Mouse (Mus musculus): Measurements from ENCODE around the gene Anapc4. TPM values are rescaled to one million over a fixed set of nuclear protein-coding genes. Genes with fewer than 3 reads are reported as not detected.
A peak's percentile ranks its signal among the peaks of the same experiment; 100 is the strongest.

The Anapc4 gene
- total RNA-seq, 1 experiment from 2014 or later, result 77.1 TPM

DNA sequence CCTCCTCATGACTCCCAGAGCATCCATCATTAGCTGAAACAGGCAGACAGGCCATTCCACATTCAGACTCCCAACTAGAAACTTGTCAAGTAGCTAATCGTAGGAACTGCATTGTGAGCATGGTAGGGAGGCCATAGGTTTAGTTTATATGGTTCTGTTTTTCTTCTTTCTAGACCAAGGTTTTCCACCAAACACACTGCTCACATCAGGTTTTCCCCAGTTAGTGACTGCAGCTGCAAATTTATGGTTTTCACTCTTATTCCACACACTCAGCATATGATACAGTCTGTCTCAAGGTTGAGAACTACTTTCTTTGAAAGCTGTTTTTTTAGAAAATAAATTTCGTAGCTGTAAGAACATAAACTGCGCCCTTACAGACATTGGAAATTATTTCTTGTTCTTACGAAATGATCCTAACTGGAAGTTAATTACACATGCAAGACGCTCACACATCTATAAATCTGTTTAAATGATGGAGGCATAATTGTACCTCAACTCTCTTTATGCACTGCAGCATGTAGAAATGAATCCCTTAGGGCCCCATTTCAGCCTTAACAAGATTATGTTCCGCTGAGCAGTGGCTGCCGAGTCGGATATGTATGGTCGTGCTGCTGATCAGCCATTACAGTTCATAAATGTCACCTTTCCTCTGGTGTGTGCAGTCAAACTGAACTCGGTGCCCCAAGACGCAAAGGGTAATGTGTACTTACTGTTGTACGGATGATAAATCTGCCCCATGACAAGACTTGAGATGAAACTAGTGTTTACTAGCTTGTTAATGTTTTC, 35.3 kb downstream of the Anapc4 start:
- no peak for DNase-seq

DNA sequence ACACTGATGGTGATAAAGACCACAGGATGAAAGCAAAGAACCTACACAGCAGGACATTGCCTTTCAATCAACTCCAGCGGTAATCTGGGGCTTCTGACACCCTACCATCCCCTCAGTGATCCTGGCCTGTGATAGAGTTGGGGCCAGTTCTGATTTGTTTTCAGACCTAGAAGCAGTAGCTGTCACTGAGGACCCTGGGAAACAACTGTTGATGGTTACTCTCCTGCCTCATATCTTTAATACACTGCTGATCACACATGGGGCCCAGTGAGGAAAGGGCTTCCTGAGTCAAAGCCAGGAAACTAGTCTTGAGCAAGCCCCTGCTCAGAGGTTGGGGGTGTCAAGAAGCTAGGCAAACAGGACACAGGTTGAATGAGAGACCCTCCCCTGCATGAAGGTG, 37.6 kb downstream of the Anapc4 start:
- DNase-seq, result no peak

DNA sequence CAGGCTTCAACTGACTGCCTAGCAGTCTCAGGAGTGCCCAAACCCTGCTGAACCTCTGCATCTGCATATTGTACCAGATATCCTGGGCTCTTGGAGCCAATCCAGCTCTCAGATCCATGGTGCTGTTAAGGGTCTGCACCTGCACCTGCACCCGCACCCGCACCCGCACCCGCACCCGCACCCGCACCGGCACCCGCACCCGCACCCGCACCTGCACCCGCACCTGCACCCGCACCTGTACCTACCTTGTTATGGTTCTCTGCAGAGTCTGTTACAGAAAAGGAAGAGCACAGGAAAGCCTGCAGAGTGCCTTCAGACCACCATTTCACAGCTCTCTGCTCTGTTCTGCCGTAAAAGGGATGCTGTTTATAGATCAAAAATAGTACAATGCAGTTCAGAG, 38.2 kb downstream of the Anapc4 start:
- DNase-seq, result no peak

DNA sequence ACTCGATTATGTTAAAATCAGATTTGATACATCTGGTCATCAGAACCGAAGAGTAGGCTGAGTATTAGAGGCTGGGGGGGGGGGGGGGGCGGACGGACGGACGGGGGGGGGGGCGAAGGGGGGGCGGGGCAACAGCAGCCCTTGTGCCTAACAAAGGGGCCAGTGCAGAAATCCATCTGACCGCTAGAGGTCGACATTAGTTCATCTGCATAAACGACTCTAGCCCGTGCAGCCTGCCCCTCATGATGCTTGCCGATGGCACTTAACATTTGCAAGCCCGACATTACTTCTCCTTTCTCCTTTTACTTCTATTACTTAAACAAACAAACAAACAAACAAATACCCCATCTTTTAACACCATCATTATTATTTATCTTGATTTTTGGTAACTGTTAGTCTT, 45.0 kb downstream of the Anapc4 start:
- peak; percentile 59 for DNase-seq

DNA sequence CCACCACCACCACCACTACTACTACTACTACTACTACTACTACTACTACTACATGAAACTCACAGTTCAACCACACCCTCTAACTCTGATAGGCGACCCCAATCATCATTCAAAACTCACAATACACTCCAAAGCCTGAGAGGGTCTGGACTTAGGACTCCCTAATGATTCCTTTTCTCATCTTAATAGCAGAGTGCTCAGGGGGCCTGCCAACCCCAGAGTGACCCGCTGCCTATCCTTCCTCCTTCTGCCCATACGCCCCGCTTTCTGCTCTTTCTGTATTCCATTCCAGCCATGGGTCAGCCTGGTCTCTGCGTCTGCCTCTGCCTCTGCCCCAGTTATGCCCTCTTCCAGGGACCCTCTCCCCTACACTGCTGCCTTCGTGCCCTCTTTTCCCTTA, 46.1 kb downstream of the Anapc4 start:
- DNase-seq, result no peak

DNA sequence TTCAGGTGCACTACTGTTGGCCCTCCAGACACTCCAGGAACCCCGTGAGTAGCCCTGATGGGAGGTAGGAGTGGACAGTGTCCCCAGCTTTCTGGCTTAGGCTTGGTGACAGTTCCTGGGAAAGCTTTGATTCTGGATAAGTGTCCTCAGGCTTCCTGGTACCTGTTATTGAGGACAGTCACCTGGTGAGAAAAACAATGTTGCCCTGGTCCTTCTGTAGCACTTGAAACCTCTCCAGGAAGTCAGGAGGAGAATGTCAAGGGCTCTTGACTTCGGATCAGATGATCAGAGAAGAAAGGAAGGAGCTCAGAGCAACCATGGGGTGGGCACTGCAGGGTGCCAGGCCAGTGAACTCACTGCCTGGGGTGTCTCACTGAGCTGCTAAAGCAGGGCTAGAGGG, 48.6 kb downstream of the Anapc4 start:
- no peak for DNase-seq

DNA sequence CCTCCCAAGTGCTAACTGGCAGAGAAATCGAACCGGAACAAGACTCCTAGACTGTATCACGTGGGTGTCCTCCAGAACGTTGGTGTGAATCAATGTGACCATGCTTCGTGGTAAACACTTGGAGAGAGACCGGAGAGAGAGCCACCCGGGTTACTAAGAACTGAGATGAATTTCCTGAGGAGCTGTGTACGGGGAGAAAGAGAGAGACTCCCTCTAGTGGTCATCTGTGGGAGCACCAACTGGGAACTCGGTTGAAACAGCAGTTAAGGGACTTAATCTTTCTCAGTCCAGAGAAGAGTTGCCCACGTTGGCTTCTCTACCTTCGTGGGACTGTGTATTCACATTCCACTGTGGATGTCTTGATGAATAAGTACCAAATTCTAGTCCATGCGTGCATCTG, 53.3 kb downstream of the Anapc4 start:
- peak; percentile 62 for DNase-seq

DNA sequence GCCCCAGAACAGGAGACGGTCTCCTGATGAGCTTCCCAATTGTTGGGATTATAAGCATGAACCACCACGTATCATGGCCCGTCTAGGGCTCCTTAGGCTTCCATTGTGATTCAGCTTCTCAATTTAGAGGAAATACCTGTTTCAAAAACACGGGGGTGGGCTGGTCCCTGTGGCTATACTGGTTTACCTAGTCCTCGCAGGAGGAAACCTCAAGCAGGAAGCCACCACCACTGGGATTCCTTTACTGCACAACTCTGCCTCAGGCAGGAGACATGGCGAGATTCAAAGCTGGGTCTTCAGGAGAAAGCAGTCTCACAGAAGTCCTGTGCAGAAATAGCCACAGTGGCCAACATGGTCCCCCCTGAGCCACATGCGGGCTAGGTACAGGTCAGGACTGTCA, 56.1 kb downstream of the Anapc4 start:
- DNase-seq, result no peak

DNA sequence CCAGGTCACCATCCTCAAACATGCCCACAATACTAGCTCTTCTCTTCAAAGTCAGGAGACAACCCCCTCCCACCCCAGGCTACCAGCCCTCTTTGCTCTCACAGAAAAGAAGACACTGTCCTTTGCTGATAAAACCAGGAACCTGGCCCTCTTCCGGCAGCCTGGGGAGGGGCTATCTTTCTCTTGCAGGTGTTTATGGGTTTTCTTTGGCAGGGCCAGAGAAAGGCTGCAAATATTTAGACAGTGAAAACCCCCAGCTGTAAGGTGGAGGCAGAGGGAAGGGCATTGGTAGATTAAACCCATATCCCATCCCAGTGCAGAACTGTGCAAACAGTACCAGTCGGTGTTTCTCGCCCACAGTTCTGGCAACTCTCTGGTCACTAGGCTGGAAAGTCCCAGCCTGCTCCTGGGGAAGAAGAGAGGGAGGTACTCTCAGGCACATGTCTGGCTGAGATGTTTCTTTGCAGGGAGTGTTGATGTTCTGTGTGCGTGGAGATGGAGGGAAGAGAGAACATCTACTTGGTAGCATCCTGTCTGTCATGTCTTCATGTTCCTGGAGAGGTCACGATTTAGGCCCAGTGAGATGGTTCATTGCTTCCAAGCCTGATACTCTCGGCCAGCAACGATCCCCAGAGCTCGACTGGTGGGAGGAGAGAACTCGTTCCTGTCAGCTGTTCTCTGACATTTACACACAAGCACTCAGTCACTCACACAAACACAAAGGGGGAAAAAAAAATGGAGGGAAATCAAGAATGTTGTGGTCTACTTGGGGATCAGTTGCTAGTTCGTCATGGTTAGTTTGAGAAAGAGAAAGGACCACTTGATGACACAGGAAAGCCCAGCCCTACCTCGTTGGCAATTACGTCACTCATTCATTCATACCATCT, 58.4 kb downstream of the Anapc4 start:
- DNase-seq, result no peak

DNA sequence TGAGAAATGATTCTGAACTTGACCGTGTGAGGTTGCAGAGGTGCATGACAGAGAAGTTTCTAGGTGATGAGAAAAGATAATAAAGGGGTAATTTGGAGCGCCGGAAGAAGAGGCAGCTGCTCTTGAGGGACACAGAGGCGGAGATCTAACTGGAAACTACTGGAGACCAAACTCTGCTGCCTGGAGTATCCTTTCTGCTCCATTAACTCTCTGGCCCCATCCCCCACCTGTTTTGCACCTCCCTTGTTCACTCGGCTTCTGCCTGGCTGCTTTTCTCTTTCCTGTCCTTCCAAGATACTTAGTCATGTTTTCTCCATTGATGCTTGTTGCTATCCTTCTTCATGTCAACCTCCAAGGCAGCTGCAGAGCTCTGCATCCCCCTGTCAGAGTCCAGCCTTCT, 60.1 kb downstream of the Anapc4 start:
- no peak for DNase-seq

DNA sequence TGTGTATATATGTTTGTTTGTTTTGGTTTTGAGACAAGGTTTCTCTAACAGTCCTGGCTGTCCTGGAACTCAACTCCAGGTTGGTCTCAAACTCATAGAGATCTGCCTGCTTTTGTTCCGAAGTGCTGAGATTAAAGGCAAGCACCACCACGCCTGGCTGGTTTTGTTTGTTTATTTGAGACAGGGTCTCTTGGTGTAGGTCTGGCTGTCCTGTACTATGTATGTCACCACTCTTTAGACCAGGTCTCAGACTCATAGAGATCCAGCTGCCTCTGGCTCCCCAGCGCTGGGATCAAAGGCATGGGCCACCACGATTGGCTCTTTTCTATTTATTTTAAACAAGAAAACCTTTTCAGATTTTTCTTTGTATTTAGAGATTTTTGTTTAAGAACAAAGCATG, 70.4 kb downstream of the Anapc4 start:
- no peak for DNase-seq

DNA sequence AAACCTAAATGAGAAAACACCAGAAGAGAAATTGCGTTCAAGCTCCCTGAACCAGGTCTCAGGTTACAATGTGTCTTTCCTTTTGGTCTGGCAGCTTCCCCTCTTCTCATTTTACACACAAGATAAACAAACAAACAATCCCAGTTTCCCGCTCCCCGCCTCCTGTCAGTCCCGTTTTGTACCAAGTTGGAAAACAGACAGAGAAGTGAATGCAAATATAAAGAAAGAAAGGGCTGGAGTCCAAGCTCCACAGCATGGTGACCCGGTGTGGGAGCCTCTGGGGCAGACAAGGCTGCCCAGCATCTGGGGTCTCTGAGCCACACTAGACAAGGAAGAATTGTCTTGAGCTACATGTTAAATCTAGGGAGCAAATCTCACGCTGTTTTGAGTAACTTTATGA, 70.9 kb downstream of the Anapc4 start:
- no peak for DNase-seq

DNA sequence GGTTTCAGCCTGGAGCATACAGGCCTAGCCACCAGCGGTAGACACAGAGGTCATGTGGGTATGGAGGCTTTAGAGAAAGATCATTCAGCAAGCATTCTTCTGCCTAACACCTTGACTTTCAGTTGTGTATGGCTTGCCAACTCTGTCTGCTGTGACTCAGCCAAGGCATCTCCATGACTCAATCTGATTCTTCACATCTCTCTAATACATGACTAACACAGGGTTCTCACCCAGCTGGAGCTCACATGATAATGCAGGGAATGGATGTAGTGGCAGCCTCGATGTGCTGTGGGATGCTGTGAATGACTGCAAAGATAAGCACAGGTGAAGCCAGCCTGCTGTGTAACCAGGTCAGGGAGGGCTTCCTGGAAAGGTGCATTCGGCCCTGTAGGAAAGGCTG, 74.4 kb downstream of the Anapc4 start:
- DNase-seq, result peak; percentile 18

DNA sequence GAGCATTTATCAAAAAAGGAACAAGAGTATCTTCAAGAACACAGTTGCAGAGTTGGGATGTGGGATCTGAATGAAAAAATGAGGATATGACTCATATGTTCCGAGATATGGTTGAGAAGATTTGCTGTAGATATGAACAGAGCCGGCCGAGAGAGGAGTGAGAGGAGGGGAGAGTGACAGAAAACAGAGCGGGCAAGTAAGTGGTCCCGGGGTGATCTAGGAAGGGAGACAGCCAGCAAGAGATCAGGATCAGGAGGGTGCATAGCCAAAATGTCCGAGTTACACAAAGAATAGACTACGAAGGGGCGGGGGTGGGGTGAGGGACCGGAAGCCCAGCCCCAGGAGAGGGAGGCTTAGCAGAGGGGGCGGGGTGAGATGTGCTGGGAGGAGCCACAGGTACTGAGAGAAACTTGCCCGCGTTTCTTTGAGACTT, 76.4 kb downstream of the Anapc4 start:
- DNase-seq, result peak; percentile 24

DNA sequence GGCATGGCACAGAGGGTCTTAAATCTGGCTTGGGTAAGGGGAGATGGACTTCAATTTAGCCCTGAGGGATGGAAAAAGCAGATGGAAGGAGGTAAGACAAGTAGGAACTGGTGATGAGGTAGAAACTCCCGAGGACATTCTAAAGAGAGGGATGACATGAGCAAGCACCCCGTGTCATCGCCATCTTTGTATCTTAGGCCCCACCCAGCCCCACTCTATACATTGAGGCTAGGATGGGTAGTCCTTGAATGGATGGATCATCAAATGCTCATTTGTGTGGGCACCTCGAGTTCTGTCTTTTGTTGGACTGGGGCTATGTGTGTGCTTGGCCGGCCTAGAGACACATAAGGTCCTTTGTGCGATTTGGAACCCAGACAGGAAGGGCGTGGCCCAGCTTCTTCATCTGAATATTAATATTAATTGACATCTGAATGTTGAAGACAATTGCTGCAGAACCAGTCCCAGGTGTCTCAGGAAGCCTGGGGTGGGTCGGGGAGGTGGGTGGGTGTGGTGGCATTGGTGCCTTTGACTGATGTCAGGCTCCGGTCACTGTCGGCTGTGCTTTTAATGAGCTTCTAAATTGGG, 77.6 kb downstream of the Anapc4 start:
- no peak for DNase-seq

DNA sequence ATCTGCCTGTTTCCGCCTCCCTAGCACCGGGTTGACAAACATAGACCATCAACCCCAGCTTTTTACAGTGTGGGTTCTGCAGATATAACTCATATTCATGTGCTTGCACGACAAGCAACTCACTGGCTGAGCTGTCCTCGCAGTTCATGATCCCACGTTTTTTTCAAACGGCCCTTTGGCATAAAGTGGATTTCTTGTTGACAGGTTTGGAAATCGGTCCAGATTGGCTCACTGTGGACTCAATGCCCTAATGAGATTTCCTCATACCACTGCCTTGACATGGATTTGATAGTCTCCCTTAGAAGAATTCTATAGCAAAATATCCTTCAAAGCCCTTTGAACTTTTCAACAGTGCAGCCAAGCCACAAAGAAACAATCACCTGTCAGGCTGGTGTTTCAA, 79.9 kb downstream of the Anapc4 start:
- no peak for DNase-seq

DNA sequence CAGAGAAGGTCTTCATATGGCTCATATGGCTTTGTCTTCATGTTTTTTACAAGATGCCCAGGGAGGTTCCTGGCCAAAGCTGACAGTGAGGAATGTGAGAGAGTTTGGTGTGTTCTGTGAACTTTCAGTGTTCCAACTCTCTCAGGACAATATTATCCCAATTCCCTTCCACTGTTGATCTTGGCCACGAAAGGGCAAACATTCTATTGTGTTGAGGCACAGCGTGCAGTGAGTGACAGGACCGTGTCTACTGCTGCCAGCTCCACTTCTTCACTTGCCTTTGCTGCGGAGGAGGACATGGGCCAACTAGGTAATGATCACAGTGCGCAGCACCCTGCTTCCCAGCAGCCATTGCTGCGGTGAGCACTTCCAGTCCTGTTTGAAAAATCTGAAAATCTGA, 82.4 kb downstream of the Anapc4 start:
- no peak for DNase-seq

Other genes starting within 250 kb of the Anapc4 start
- 18.4 and 20.7 TPM in 2 replicates for gene Sepsecs, start 164.3 kb upstream of the Anapc4 start, total RNA-seq (2021)
- gene Pi4k2b, start 92.4 kb upstream of the Anapc4 start, total RNA-seq (2021), result 8.0 and 9.8 TPM in 2 replicates
- 14.3 and 15.2 TPM in 2 replicates for gene Zcchc4, start 58.6 kb upstream of the Anapc4 start, total RNA-seq (2021)
- gene Slc34a2, start 204.1 kb downstream of the Anapc4 start, total RNA-seq (2021), result not detected in 2 replicates